Mouse (Mus musculus): Measurements from ENCODE around the gene Rs1. TPM values are rescaled to one million over a fixed set of nuclear protein-coding genes. Genes with fewer than 3 reads are reported as not detected.

The Rs1 gene
- polyA plus RNA-seq, 1 experiment from 2014 or later: 0.02 TPM

GRCm38 (mm10) chrX:160808226-160808625, 40.4 kb downstream of the Rs1 start:
- Histone ChIP-seq H3K4me2 (no peak overlapping the region), H3K36me3 (no peaks in the 10 kb centered on the region), H3K9ac (no peak overlapping the region), H3K4me1 (no peaks in the 10 kb centered on the region), H3K4me3 (no peak overlapping the region), H3K9me3 (no peaks in the 10 kb centered on the region), H3K27ac (no peak overlapping the region), H3K27me3 (peaks cover 10% of the 10 kb centered on the region; the same call in 1 of the 2 replicates)
- ATAC-seq (ENCODE audit: borderline replicate concordance, extremely low read depth, low FRiP score, low TSS enrichment): no peak
- 84% methylated on average over 7 of the region's 7 CpGs for WGBS

Other genes with a start within 250 kb of the Rs1 start
- gene Ppef1, start 32.2 kb upstream of the Rs1 start, polyA plus RNA-seq (2015; fragmentation: Nextera tagmentation; extraction: Ambion mirVana): 0.06 TPM in 1 of 2 replicates, not detected in the other
- gene Gja6, start 139.0 kb downstream of the Rs1 start, polyA plus RNA-seq (2015; fragmentation: Nextera tagmentation; extraction: Ambion mirVana): 0.18 and 0.26 TPM in 2 replicates
- gene Cdkl5, start 226.7 kb downstream of the Rs1 start, polyA plus RNA-seq (2015; fragmentation: Nextera tagmentation; extraction: Ambion mirVana): 2.0 and 2.1 TPM in 2 replicates